Mouse (Mus musculus): ENCODE data around the gene Sfmbt1. TPM values are rescaled to one million over a fixed set of nuclear protein-coding genes. Genes with fewer than 3 reads are reported as not detected.
A peak's percentile ranks its signal among the peaks of the same experiment; 100 is the strongest.

The Sfmbt1 gene
- polyA plus RNA-seq, 1 experiment = 26.8 TPM

DNA sequence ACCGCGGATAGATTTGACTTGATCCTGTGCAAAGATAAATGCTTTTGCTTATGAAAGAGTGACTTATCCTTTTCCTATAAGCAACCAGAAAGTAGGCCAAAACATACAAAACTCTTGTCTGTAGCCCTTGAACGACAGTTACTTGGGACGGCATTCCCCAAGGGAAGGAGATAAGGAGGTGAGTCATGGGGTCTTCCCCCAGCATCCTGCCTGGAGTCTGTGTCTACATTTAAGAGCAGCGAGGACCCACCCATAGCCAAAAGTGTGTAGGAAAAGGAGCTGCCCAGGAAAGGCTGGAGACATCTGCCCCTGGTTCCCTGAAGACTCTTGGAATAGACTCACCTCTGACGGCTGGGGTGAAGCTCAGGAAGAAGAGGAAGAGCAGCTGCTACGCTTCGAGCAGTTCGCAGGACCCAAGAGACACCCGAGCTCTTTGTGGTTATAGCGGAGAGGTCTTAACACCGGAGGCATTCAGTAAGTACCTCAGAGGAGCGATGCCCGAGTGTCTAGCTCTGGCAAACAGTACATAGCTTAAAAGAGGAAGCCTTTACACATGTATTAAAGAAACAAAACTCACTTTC is 122.9 kb downstream of the Sfmbt1 start:
- Histone ChIP-seq H3K4me1 (ENCODE audit: control insufficient read depth, insufficient read depth, low read length) (peaks cover 4% of the 10 kb centered on the region; the same call in 1 of the 2 replicates), H3K4me3 (ENCODE audit: insufficient read depth, low read length) (no peak overlapping the region), H3K27ac (ENCODE audit: insufficient read depth, low read depth, low read length) (no peak overlapping the region)
- TF ChIP-seq CTCF (IDR thresholded peaks at IDR 0.05; ENCODE audit: low read depth, low read length) (no peak), POLR2A (IDR thresholded peaks at IDR 0.05; ENCODE audit: borderline replicate concordance, low read depth, low read length) (no peak)

DNA sequence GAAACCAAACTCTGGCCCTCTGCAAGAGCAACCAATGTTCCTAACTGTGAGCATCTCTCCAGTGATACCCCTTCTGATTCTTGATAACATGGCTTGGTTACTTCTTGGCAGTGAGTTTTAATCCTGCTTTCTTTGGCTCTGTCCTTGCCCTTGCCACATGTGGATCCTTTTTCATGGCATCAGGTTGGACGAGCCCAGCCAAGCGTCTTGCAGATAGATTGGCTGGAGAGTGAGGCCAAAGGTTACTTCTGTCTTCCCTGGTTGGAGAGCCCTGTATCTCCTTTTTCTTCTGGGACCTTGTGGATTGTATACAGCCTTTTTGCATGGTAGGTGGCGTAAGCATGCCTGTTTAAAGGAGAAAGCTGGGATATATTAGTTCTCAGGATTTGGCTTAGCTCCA is 129.1 kb downstream of the Sfmbt1 start:
- H3K27ac ChIP-seq (ENCODE audit: insufficient read depth, low read depth, low read length) = no peak overlapping the region
- TF ChIP-seq CTCF (IDR thresholded peaks at IDR 0.05; ENCODE audit: low read depth, low read length) = no peak

DNA sequence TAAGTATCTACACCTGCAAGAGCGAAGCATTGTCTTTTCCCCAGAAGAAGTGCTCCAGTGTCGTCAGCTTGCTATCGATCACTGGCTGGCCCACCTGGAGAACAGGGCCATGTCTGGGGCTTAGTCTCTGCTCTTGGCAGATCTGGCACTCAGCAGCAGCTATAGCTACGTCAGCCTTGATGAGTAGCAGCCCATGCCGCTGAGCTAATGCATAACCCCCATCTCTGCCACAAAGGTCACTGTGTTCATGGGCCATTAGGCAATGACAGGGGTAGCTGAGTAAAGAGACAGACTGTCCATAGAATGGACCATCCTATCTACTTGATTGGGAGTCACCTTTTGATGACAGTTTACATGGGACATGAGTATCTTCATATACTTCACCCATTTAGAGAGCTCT is 135.9 kb downstream of the Sfmbt1 start:
- TF ChIP-seq CTCF (IDR thresholded peaks at IDR 0.05; ENCODE audit: low read depth, low read length) = no peak
- TF ChIP-seq POLR2A (IDR thresholded peaks at IDR 0.05; ENCODE audit: borderline replicate concordance, low read depth, low read length) = no peak
- H3K4me1 ChIP-seq (ENCODE audit: control insufficient read depth, insufficient read depth, low read length) = no peaks in the 10 kb centered on the region
- H3K27ac ChIP-seq (ENCODE audit: insufficient read depth, low read depth, low read length) = no peak overlapping the region
- H3K4me3 ChIP-seq (ENCODE audit: insufficient read depth, low read length) = no peak overlapping the region

More for the DNA sequence above, 129.1 kb downstream of the Sfmbt1 start:
- Histone ChIP-seq H3K4me3 (ENCODE audit: insufficient read depth, low read length) (no peak overlapping the region), H3K4me1 (ENCODE audit: control insufficient read depth, insufficient read depth, low read length) (no peaks in the 10 kb centered on the region)

DNA sequence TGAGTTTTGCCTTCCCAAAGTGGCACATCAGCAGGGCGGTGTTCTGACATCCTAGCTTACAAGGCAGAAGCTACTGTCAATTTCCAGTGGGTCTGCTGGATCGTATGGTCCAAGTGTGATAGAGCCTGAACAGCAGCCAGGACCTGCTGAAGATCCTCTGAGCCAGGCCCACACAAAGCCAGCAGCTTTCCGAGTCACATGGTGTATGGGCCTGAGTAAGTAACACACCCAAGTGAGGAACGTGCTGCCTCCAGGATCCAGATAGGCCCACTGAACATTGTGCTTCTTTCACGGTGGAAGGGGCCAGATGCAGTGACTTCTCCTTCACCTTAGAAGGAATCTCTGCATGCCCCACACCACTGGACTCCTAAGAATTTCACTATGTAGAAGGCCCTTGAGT is 137.7 kb downstream of the Sfmbt1 start:
- no peak overlapping the region for H3K4me3 ChIP-seq (ENCODE audit: insufficient read depth, low read length)
- TF ChIP-seq POLR2A (IDR thresholded peaks at IDR 0.05; ENCODE audit: borderline replicate concordance, low read depth, low read length) (no peak), CTCF (IDR thresholded peaks at IDR 0.05; ENCODE audit: low read depth, low read length) (no peak)
- no peak overlapping the region for H3K27ac ChIP-seq (ENCODE audit: insufficient read depth, low read depth, low read length)
- no peaks in the 10 kb centered on the region for H3K4me1 ChIP-seq (ENCODE audit: control insufficient read depth, insufficient read depth, low read length)

DNA sequence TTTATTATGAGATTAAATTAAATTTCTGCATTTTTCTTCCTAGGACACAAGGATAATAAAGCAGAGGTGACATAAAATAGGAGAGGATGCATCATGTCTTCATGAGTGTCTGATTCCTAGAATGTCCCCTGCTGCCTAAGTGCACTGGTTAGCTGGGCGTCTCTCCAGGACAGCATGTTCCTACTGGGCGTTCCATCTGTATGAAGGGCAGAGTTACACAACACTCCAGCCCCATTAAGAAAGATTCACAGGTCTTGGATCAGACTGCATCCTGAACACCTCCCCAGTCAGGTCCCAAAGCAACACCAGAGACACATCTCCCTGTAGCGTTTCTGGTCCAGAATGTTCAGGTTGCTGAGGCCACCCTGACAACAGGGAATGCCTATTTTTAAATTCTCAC is 140.7 kb downstream of the Sfmbt1 start:
- H3K4me3 ChIP-seq (ENCODE audit: insufficient read depth, low read length) = no peak overlapping the region
- H3K27ac ChIP-seq (ENCODE audit: insufficient read depth, low read depth, low read length) = no peak overlapping the region
- H3K4me1 ChIP-seq (ENCODE audit: control insufficient read depth, insufficient read depth, low read length) = no peaks in the 10 kb centered on the region
- TF ChIP-seq CTCF (IDR thresholded peaks at IDR 0.05; ENCODE audit: low read depth, low read length) = no peak
- no peak for TF ChIP-seq POLR2A (IDR thresholded peaks at IDR 0.05; ENCODE audit: borderline replicate concordance, low read depth, low read length)

DNA sequence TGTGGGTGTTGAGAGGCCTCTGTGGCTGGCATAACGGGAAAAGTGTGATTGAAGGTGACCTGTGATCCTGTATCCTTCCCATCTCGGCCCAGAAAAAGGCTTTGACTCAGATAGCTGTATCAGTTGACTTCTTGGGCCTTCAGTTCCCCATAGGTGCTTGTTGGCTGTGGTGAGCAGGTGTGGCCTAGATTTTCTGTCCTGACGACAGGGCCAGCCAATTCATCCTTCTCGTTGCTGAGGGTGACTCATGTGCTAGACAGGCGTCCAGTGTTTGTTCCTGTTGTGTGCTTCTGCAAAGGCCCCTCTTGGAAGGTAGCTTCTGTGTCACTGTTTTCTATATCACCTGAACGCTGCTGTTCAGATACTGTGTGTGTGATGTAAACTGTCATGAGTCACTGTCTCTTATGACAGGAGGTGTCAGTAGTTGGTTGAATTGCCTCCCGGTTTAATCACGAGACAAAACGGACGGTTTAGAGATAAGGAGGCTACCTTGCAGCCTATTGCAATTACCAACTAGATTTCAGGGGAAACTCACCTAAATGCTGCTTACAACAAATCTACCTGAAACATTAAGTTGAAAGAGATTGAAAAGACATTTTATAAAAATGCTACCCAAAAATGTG is 142.3 kb downstream of the Sfmbt1 start:
- no peaks in the 10 kb centered on the region for H3K4me1 ChIP-seq (ENCODE audit: control insufficient read depth, insufficient read depth, low read length)
- TF ChIP-seq POLR2A (IDR thresholded peaks at IDR 0.05; ENCODE audit: borderline replicate concordance, low read depth, low read length) (no peak), CTCF (IDR thresholded peaks at IDR 0.05; ENCODE audit: low read depth, low read length) (no peak)
- H3K4me3 ChIP-seq (ENCODE audit: insufficient read depth, low read length) = no peak overlapping the region
- H3K27ac ChIP-seq (ENCODE audit: insufficient read depth, low read depth, low read length) = no peak overlapping the region

DNA sequence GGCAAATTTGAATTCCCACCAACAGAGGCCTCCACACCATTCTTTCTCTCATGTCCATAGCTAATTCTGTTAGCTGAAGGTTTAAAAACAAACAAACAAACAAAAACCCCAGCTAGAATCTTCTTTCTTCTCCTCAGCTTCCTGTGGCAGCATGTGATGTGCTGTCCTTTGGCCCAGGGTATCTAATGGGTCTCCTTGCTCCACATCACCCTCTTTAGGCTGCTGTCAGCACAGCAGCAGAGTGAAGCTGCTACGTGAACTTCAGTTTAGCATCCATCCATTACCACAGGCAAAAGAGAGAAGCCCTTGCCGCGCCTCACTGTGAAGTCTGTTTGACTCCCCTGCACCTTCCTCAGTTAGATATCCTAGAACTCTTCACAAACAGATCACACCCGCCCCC is 143.3 kb downstream of the Sfmbt1 start:
- H3K4me1 ChIP-seq (ENCODE audit: control insufficient read depth, insufficient read depth, low read length) = no peaks in the 10 kb centered on the region
- no peak overlapping the region for H3K27ac ChIP-seq (ENCODE audit: insufficient read depth, low read depth, low read length)
- TF ChIP-seq POLR2A (IDR thresholded peaks at IDR 0.05; ENCODE audit: borderline replicate concordance, low read depth, low read length) (no peak), CTCF (IDR thresholded peaks at IDR 0.05; ENCODE audit: low read depth, low read length) (peak; percentile 29; the same call in 1 of the 2 replicates)
- no peak overlapping the region for H3K4me3 ChIP-seq (ENCODE audit: insufficient read depth, low read length)

DNA sequence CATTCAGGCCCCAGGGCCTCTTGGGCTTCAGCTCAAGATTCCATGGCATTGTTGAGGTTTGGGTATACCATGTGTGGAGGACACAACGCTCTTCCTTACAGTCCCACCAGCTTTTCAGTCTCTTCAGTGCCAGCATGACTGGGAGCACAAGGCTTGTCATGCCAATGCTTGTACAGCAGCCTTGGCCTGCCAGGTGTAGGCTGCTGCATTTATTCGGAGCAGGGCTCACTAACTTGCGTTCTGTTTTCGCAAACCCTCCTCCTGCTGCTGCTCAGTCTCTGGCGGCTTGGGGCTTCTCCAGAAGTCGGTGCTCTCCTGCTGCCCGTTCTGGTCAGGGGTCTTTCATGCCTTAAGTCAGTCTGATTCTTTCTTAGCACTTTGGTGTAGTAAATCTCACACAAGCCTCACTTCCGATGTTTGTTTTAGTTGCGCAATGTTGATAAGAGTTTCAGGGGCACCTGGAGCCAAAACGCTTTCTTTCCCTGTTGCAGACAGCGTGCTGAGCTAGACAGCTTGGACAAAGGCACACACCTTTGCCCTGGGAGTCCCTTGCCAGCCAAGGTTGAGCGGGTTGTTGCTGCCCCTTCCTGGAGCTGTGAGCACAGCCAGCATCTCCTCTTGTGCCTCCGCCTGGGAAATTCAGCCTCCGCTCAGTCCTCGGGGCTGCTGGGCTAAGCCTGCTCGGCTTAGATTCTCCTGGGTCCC is 146.9 kb downstream of the Sfmbt1 start:
- no peak overlapping the region for H3K4me3 ChIP-seq (ENCODE audit: insufficient read depth, low read length)
- no peaks in the 10 kb centered on the region for H3K4me1 ChIP-seq (ENCODE audit: control insufficient read depth, insufficient read depth, low read length)
- no peak for TF ChIP-seq CTCF (IDR thresholded peaks at IDR 0.05; ENCODE audit: low read depth, low read length)
- TF ChIP-seq POLR2A (IDR thresholded peaks at IDR 0.05; ENCODE audit: borderline replicate concordance, low read depth, low read length) = no peak
- no peak overlapping the region for H3K27ac ChIP-seq (ENCODE audit: insufficient read depth, low read depth, low read length)

DNA sequence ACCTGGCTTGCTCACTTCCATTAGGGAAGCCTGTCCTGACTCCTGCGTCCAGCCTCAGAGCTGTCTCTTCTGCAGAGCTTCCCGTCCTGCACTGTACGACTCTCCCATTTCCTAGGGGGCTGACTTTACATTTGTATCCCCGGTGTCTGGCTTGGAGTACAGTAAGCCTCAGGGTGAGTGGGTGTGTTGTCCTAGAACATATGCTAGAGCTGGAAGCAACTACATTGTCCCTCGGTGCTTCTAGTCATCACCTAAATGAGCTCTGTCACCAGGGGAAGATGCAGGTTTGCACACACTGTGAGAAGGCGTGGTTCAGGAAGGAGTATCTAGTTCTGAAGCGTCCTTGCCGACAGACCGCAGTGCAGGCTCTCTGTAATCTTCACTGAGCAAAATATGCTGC is 147.7 kb downstream of the Sfmbt1 start:
- no peaks in the 10 kb centered on the region for H3K4me1 ChIP-seq (ENCODE audit: control insufficient read depth, insufficient read depth, low read length)
- H3K27ac ChIP-seq (ENCODE audit: insufficient read depth, low read depth, low read length) = no peak overlapping the region
- no peak overlapping the region for H3K4me3 ChIP-seq (ENCODE audit: insufficient read depth, low read length)
- TF ChIP-seq POLR2A (IDR thresholded peaks at IDR 0.05; ENCODE audit: borderline replicate concordance, low read depth, low read length) = no peak
- TF ChIP-seq CTCF (IDR thresholded peaks at IDR 0.05; ENCODE audit: low read depth, low read length) = no peak

DNA sequence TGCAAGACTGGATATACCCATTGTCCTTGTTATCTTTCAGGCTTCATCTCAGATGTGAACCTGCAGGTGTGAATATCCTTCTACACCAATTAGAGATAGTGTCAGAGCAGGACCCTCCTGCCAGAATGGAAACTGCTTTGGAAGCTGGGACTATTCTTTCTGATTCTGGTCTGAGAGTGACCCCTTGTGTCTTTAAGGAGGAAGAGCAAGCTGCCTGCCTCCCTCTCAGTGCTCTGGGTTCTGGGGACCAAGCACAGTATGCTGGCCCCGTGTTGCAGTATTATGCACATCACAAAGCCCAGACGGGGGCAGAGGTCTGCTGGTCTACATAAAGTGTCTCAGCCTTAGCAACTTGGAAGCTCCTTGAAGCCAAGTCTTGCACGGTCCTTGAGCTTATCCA is 150.7 kb downstream of the Sfmbt1 start:
- no peak for TF ChIP-seq POLR2A (IDR thresholded peaks at IDR 0.05; ENCODE audit: borderline replicate concordance, low read depth, low read length)
- TF ChIP-seq CTCF (IDR thresholded peaks at IDR 0.05; ENCODE audit: low read depth, low read length) = no peak
- no peaks in the 10 kb centered on the region for H3K4me1 ChIP-seq (ENCODE audit: control insufficient read depth, insufficient read depth, low read length)
- no peak overlapping the region for H3K4me3 ChIP-seq (ENCODE audit: insufficient read depth, low read length)
- no peak overlapping the region for H3K27ac ChIP-seq (ENCODE audit: insufficient read depth, low read depth, low read length)
